Mouse (Mus musculus): Measurements from ENCODE around the gene Tchhl1. TPM values are rescaled to one million over a fixed set of nuclear protein-coding genes. Genes with fewer than 3 reads are reported as not detected.

Tchhl1 gene
- polyA plus RNA-seq (2014; fragmentation: Nextera tagmentation; extraction: Ambion mirVana) = not detected in 2 replicates

DNA sequence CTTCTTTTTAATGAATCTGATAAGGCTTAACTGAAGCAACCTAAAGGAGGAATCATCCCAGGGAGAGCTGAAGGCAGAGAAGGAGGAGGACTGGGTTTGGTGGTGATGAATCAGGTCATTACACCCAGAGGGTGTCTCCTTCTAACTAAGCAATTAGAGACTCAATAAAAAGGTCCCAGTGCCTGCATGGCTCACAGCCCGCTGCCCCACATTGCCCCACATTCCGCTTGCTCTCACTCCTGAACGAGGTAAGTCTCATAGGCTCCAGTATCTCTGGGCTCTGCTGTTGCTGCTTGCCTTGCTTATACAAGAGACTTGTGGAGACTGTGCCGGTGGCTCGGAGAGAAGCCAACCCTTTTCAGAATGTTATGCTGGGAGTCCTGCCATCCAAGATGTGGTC lies at the start of gene Tchhl1:
Gene Tchhl1, plus strand, starts transcription at position 194 of the 400 bp plus-strand sequence.
- 71% methylated on average over 5 of the region's 5 CpGs for WGBS
- no peaks in the 10 kb centered on the region for H3K27me3 ChIP-seq (ENCODE audit: insufficient read depth, low read length)
- H3K4me3 ChIP-seq (ENCODE audit: low read depth, low read length) = no peak within 1 kb of the TSS
- no peak within 1 kb of the TSS for H3K27ac ChIP-seq (ENCODE audit: low read depth)
- no peak within 1 kb of the TSS for H3K4me2 ChIP-seq
- H3K9ac ChIP-seq = no peak within 1 kb of the TSS
- no peak for ATAC-seq (ENCODE audit: insufficient read depth)
- H3K36me3 ChIP-seq (ENCODE audit: insufficient read depth) = no peaks in the 10 kb centered on the region
- DNase-seq = no peak
- H3K9me3 ChIP-seq (ENCODE audit: low read depth, low read length) = no peaks in the 10 kb centered on the region
- TF ChIP-seq CTCF (IDR thresholded peaks at IDR 0.05; ENCODE audit: low read depth) = no peak
- H3K4me1 ChIP-seq (ENCODE audit: insufficient read depth) = no peaks in the 10 kb centered on the region

DNA sequence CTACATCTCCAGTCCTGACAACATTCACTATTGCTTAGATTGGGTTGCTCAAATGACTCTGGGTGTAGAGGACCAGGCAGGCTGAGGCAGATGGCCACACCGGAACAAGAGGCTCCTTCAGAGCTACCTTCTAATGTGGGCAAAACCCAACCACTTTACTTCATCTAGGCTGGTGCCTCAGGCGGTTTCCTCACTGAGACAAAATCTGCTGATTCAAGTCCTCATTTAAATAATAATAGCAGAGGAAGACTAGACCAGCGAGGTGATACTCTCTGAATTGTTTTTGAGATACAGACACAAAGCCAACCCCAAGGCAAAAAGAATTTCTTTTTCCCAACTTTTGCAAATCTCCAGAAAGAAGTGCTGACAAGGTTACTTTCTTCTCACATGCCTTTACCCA lies 36.9 kb upstream of the Tchhl1 start:
- no peak for TF ChIP-seq CTCF (IDR thresholded peaks at IDR 0.05; ENCODE audit: low read depth)
- Histone ChIP-seq H3K4me1 (ENCODE audit: insufficient read depth) (no peaks in the 10 kb centered on the region), H3K4me2 (no peak overlapping the region), H3K9ac (no peak overlapping the region), H3K27me3 (ENCODE audit: insufficient read depth, low read length) (no peaks in the 10 kb centered on the region), H3K9me3 (ENCODE audit: low read depth, low read length) (no peaks in the 10 kb centered on the region), H3K36me3 (ENCODE audit: insufficient read depth) (no peaks in the 10 kb centered on the region), H3K27ac (ENCODE audit: low read depth) (no peak overlapping the region), H3K4me3 (ENCODE audit: low read depth, low read length) (no peak overlapping the region)
- WGBS = 62% methylated on average over 3 of the region's 3 CpGs
- DNase-seq = no peak
- ATAC-seq (ENCODE audit: insufficient read depth) = no peak

DNA sequence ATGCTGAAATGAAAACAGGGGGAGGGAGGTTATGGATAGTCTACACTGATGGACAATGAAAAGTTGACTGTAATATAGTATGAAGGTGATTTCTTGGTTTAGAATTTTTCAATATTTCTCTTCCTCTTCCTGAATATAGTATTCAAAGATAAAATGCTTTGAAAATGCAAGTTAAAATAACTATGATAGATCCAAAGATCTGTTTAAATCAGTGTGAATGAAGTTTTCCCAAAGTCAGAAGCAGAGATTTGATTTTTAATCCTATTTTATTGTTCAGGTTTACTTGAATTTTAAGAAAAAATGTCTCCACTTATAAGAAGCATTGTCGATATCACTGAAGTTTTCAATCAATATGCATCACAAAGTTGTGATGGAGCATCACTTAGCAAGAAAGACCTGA lies 26.5 kb upstream of the Tchhl1 start, which contains the start of gene Tchh:
Gene Tchh, plus strand, starts transcription at position 301 of the 400 bp plus-strand sequence.
- Histone ChIP-seq H3K9ac (no peak within 1 kb of the TSS), H3K27me3 (ENCODE audit: insufficient read depth, low read length) (peaks cover 29% of the 10 kb centered on the region), H3K4me3 (ENCODE audit: low read depth, low read length) (peak within 1 kb of the TSS; percentile 49), H3K27ac (ENCODE audit: low read depth) (no peak within 1 kb of the TSS), H3K4me2 (peak within 1 kb of the TSS; percentile 87), H3K4me1 (ENCODE audit: insufficient read depth) (no peaks in the 10 kb centered on the region), H3K36me3 (ENCODE audit: insufficient read depth) (no peaks in the 10 kb centered on the region), H3K9me3 (ENCODE audit: low read depth, low read length) (no peaks in the 10 kb centered on the region)
- TF ChIP-seq CTCF (IDR thresholded peaks at IDR 0.05; ENCODE audit: low read depth) = no peak
- ATAC-seq (ENCODE audit: insufficient read depth) (no peak), DNase-seq (no peak)
- 78% methylated on average over 1 of the region's 1 CpGs for WGBS

DNA sequence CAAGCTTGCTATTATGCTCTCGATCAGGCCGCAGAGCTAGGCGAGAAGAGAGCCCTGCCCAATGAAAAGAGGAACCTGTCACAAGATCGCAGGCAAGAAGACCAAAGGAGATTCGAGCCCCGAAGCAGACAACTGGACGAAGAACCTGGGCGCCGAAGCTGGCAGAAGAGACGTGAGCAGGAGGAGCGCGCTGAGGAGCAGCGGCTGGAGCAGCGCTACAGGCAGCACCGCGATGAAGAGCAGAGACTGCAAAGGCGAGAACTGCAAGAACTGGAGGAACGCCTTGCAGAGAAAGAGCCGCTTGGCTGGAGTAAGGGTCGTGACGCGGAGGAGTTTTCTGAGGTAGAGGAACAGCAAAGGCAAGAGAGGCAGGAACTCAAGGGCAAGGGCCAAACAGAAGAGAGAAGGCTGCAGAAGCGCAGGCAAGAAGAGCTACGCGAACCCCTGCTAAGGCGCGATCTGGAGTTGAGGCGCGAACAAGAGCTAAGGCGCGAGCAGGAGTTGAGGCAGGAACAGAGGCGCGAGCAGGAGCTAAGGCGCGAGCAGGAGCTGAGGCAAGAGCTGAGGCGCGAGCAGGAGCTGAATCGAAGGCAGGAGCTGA lies 25.0 kb upstream of the Tchhl1 start:
- Histone ChIP-seq H3K27me3 (ENCODE audit: insufficient read depth, low read length) (peaks cover 34% of the 10 kb centered on the region), H3K4me1 (ENCODE audit: insufficient read depth) (no peaks in the 10 kb centered on the region; the same call in none of the 2 replicates), H3K4me2 (peak overlapping the region; percentile 87), H3K27ac (ENCODE audit: low read depth) (no peak overlapping the region), H3K9me3 (ENCODE audit: low read depth, low read length) (no peaks in the 10 kb centered on the region), H3K9ac (peak overlapping the region; percentile 41), H3K4me3 (ENCODE audit: low read depth, low read length) (peak overlapping the region; percentile 49), H3K36me3 (ENCODE audit: insufficient read depth) (no peaks in the 10 kb centered on the region)
- ATAC-seq (ENCODE audit: insufficient read depth) (no peak), DNase-seq (peak; percentile 59)
- no peak for TF ChIP-seq CTCF (IDR thresholded peaks at IDR 0.05; ENCODE audit: low read depth)
- under 1% methylated on average over 38 of the region's 38 CpGs for WGBS

DNA sequence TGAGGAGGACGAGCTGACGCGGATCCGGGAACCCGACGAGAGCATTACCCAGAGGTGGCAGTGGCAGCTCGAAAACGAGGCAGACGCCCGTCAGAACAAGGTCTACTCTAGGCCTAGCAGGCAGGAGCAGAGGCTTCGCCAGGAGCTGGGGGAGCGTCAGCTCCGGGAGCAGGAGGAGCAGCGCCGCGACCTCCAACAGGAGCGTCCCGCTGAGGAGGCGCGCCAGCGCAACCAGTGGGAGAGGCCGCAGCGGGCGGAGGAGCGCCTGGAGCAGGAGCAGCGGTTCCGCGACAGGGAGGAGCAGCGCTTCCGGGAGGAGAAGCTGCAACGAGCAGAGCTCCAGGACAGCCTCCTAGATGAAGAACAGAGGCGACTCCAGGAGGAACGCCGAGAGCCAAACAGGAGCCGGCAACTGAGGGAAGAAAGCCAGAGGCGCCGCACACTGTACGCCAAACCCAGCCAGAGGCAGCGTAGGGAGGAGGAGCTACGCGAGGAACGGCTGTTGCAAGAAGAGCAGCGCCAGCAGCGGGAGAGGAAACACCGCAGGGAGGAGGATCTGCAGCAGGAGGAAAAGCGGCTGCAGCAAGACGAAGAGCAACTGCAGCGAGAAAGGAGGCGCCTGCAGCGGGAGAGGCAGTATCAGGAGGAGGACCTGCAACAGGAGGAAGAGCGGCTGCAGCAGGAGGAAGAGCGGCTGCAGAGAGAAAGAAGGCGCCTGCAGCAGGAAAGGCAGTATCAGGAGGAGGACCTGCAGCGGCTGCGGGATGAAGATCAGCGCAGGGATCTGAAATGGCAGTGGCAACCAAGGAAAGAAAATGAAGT lies 24.0 kb upstream of the Tchhl1 start:
- TF ChIP-seq CTCF (IDR thresholded peaks at IDR 0.05; ENCODE audit: low read depth) = no peak
- Histone ChIP-seq H3K27me3 (ENCODE audit: insufficient read depth, low read length) (peaks cover 34% of the 10 kb centered on the region), H3K36me3 (ENCODE audit: insufficient read depth) (no peaks in the 10 kb centered on the region), H3K9me3 (ENCODE audit: low read depth, low read length) (no peaks in the 10 kb centered on the region), H3K4me1 (ENCODE audit: insufficient read depth) (no peaks in the 10 kb centered on the region; the same call in none of the 2 replicates), H3K4me2 (peak overlapping the region; percentile 87), H3K4me3 (ENCODE audit: low read depth, low read length) (peak overlapping the region; percentile 49), H3K9ac (peak overlapping the region; percentile 41), H3K27ac (ENCODE audit: low read depth) (peak overlapping the region; percentile 8; the same call in 1 of the 2 replicates)
- DNase-seq (peak; percentile 88), ATAC-seq (ENCODE audit: insufficient read depth) (peak; percentile 85)
- under 1% methylated on average over 56 of the region's 56 CpGs for WGBS

DNA sequence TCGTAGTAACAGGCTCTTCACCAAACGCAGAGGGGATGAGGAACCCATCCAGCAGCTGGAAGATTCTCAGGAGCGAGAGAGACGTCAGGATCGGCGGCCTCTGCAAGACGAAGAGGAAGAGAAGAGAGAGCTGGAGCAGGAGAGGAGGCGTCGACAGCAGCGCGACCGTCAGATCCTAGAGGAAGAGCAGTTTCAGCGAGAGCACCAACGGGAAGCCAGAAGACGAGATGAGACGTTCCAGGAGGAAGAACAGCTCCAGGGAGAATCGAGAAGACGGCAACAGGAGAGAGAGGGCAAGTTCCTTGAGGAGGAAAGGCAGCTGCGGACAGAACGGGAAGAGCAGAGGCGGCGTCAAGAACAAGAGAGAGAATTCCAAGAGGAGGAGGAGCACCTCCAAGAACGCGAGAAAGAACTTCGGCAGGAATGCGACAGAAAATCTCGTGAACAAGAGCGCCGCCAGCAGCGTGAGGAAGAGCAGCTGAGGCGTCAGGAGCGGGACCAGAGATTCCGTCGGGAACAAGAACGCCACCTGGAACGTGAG lies 23.3 kb upstream of the Tchhl1 start:
- peak overlapping the region; percentile 41; the same call in 1 of the 2 replicates for H3K9ac ChIP-seq
- WGBS = under 1% methylated on average over 36 of the region's 36 CpGs
- H3K4me1 ChIP-seq (ENCODE audit: insufficient read depth) = no peaks in the 10 kb centered on the region; the same call in none of the 2 replicates
- H3K36me3 ChIP-seq (ENCODE audit: insufficient read depth) = no peaks in the 10 kb centered on the region
- ATAC-seq (ENCODE audit: insufficient read depth) = 0 out of 2 replicates have a peak, but pooled peaks have one; percentile 16
- H3K4me2 ChIP-seq = peak overlapping the region; percentile 87
- peaks cover 34% of the 10 kb centered on the region for H3K27me3 ChIP-seq (ENCODE audit: insufficient read depth, low read length)
- no peak for TF ChIP-seq CTCF (IDR thresholded peaks at IDR 0.05; ENCODE audit: low read depth)
- DNase-seq = peak; percentile 68
- peak overlapping the region; percentile 49 for H3K4me3 ChIP-seq (ENCODE audit: low read depth, low read length)
- no peak overlapping the region for H3K27ac ChIP-seq (ENCODE audit: low read depth)
- no peaks in the 10 kb centered on the region for H3K9me3 ChIP-seq (ENCODE audit: low read depth, low read length)

All from lung, embryonic 14.5 days (tissue).